Mouse (Mus musculus) kidney, adult 9 months (tissue): ENCODE data around the gene Slc35b2.

Experiments used
- DNase-seq: peaks from one replicate; pipeline ENCODE4 v3.0.0; 2022

Slc35b2 gene

GRCm38 (mm10) chr17:45545278-45545961 lies 18.3 kb upstream of the Slc35b2 start:
- no peak for DNase-seq

- DNase-seq: no peak
These were observed 16.7 kb upstream of the Slc35b2 start for GRCm38 (mm10) chr17:45546941-45547340.

GRCm38 (mm10) chr17:45547461-45548190 lies 16.0 kb upstream of the Slc35b2 start:
- no peak for DNase-seq

GRCm38 (mm10) chr17:45548541-45549512 lies 14.8 kb upstream of the Slc35b2 start:
- no peak for DNase-seq

GRCm38 (mm10) chr17:45549617-45550181 lies 14.0 kb upstream of the Slc35b2 start, which contains the start of gene Tmem151b:
Gene Tmem151b (minus strand): TSS chr17:45549677.
- no peak for DNase-seq

- no peak for DNase-seq
These were observed 13.4 kb upstream of the Slc35b2 start for GRCm38 (mm10) chr17:45550253-45550652.

GRCm38 (mm10) chr17:45551249-45551796 lies 12.4 kb upstream of the Slc35b2 start:
- DNase-seq: no peak

GRCm38 (mm10) chr17:45551816-45552451 lies 11.7 kb upstream of the Slc35b2 start:
- peak; percentile 87 for DNase-seq

GRCm38 (mm10) chr17:45553065-45553464 lies 10.6 kb upstream of the Slc35b2 start:
- no peak for DNase-seq

GRCm38 (mm10) chr17:45554420-45554819 lies 9.3 kb upstream of the Slc35b2 start:
- DNase-seq: no peak

- DNase-seq: peak; percentile 97
These were observed 8.1 kb upstream of the Slc35b2 start, which contains the start of gene Nfkbie for GRCm38 (mm10) chr17:45555452-45556106. Gene Nfkbie (plus strand): TSS chr17:45555703.

- no peak for DNase-seq
These were observed 7.6 kb upstream of the Slc35b2 start for GRCm38 (mm10) chr17:45556107-45556489.

- DNase-seq: no peak
These were observed 7.0 kb upstream of the Slc35b2 start for GRCm38 (mm10) chr17:45556514-45557245.

- DNase-seq: no peak
These were observed 6.3 kb upstream of the Slc35b2 start for GRCm38 (mm10) chr17:45557246-45557824.

- DNase-seq: no peak
These were observed 5.4 kb upstream of the Slc35b2 start for GRCm38 (mm10) chr17:45557998-45558862.

GRCm38 (mm10) chr17:45559732-45560525 lies 3.7 kb upstream of the Slc35b2 start:
- no peak for DNase-seq

- no peak for DNase-seq
These were observed 458 bp upstream of the Slc35b2 start for GRCm38 (mm10) chr17:45563216-45563615.

- DNase-seq: no peak
These were observed 934 bp downstream of the Slc35b2 start for GRCm38 (mm10) chr17:45564531-45565084.
